19 mouse cellular contexts compared by ENCODE assay signal in genomic region chr6:52823064-52823463, GRCm38 (mm10).
DNase-seq lines count a peak whose midpoint lies in the region; ATAC-seq and TF ChIP-seq lines count a peak whose summit lies in the region.
"Had no signal": no experiment of that assay in that cellular context is flagged by ENCODE, and none has a peak within 500 bp of the region (broad histone marks: within the 10 kb centered on the region; RNA-seq: fewer than 3 reads in every experiment).

No protein-coding gene starts in this region.

- no peak overlapping the region for H3K4me3 ChIP-seq in left cerebral cortex, adult 2 months
- no peak overlapping the region for H3K4me3 ChIP-seq in limb, embryonic 10.5 days
- H3K4me3 ChIP-seq in limb, embryonic 14.5 days (replicated peaks; ENCODE audit: low read length): no peak overlapping the region
- no peak overlapping the region for H3K4me3 ChIP-seq in liver, embryonic 12.5 days
- H3K4me3 ChIP-seq: embryonic facial prominence, embryonic 13.5 days; forebrain, embryonic 13.5 days; heart, embryonic 12.5 days; hindbrain, embryonic 10.5 days had no signal

- H3K36me3 ChIP-seq in limb, embryonic 10.5 days: no peaks in the 10 kb centered on the region
- no peaks in the 10 kb centered on the region for H3K36me3 ChIP-seq in limb, embryonic 14.5 days (ENCODE audit: control insufficient read depth, insufficient read depth, low read length)
- no peaks in the 10 kb centered on the region for H3K36me3 ChIP-seq in liver, embryonic 12.5 days
- H3K36me3 ChIP-seq: embryonic facial prominence, embryonic 13.5 days; heart, embryonic 12.5 days; hindbrain, embryonic 10.5 days had no signal

- H3K27ac ChIP-seq in left cerebral cortex, adult 2 months: peak overlapping the region; percentile 8; the same call in 1 of the 2 replicates
- peak overlapping the region; percentile 15; the same call in 1 of the 2 replicates for H3K27ac ChIP-seq in limb, embryonic 10.5 days
- H3K27ac ChIP-seq in limb, embryonic 14.5 days (replicated peaks; ENCODE audit: low read depth, low read length): 0 out of 2 replicates have a peak overlapping the region, but pooled peaks have one; percentile 26
- no peak overlapping the region for H3K27ac ChIP-seq in liver, embryonic 12.5 days
- H3K27ac ChIP-seq: embryonic facial prominence, embryonic 13.5 days; forebrain, embryonic 13.5 days; hindbrain, embryonic 10.5 days; hindbrain, embryonic 14.5 days had no signal

- DNase-seq in left cerebral cortex, adult 2 months (ENCODE audit: extremely low spot score in 1 of 2, low spot score in 2 of 2): no peak
- DNase-seq in left cerebral cortex, postnatal 36 days (ENCODE audit: low spot score in 2 of 2): no peak
- DNase-seq in brain, embryonic 14.5 days (ENCODE audit: low read depth): peak; percentile 63
- DNase-seq in limb, embryonic 10.5 days (ENCODE audit: low spot score): no peak
- DNase-seq in limb, embryonic 14.5 days (ENCODE audit: low spot score): peak; percentile 61
- no peak for DNase-seq in left cerebral cortex, adult 8-10 months (ENCODE audit: low spot score in 2 of 2)
- DNase-seq: adrenal gland, adult 8-10 months; adrenal gland, postnatal 36 days; cerebellum, adult 11 months; cerebellum, adult 9-10 months; cerebellum, postnatal 25 days; forebrain, postnatal 0 days; gastrocnemius, postnatal 14 days had no signal

- no peak overlapping the region for H3K9ac ChIP-seq in limb, embryonic 14.5 days (ENCODE audit: low read depth, low read length, severe bottlenecking)
- H3K9ac ChIP-seq in liver, embryonic 12.5 days: no peak overlapping the region
- H3K9ac ChIP-seq: embryonic facial prominence, embryonic 13.5 days; forebrain, embryonic 13.5 days; forebrain, postnatal 0 days; heart, embryonic 12.5 days; hindbrain, embryonic 14.5 days had no signal

- WGBS in limb, embryonic 10.5 days: 30% methylated on average over 7 of the region's 7 CpGs
- WGBS in limb, embryonic 14.5 days: 25% methylated on average over 7 of the region's 7 CpGs
- WGBS in liver, embryonic 12.5 days (ENCODE audit: insufficient replicate concordance): 67% methylated on average over 7 of the region's 7 CpGs

- H3K4me1 ChIP-seq in limb, embryonic 10.5 days: peaks cover 63% of the 10 kb centered on the region
- H3K4me1 ChIP-seq in limb, embryonic 14.5 days (ENCODE audit: control insufficient read depth, insufficient read depth, low read length): peaks cover 29% of the 10 kb centered on the region
- H3K4me1 ChIP-seq in liver, embryonic 12.5 days: no peaks in the 10 kb centered on the region
- H3K4me1 ChIP-seq: heart, embryonic 12.5 days had no signal

- intact Hi-C loops in left cerebral cortex, adult 2 months (cut with DNase I): no loop called here
- intact Hi-C loops in left cerebral cortex, postnatal 36 days (cut with DNase I): no loop called here

- TF ChIP-seq CTCF in left cerebral cortex, adult 2 months (IDR thresholded peaks at IDR 0.05): no peak
- no peak for TF ChIP-seq CTCF in brain, embryonic 14.5 days (IDR thresholded peaks at IDR 0.05; ENCODE audit: borderline replicate concordance, extremely low read depth, insufficient read depth, insufficient read length)

- no peak overlapping the region for H3K4me2 ChIP-seq in limb, embryonic 14.5 days (replicated peaks; ENCODE audit: low read depth, low read length, severe bottlenecking)
- no peak overlapping the region for H3K4me2 ChIP-seq in liver, embryonic 12.5 days
- H3K4me2 ChIP-seq: embryonic facial prominence, embryonic 13.5 days; forebrain, embryonic 13.5 days; heart, embryonic 12.5 days; hindbrain, embryonic 14.5 days had no signal

- H3K27me3 ChIP-seq in limb, embryonic 10.5 days (ENCODE audit: low read depth, poor library complexity, severe bottlenecking): peaks cover 20% of the 10 kb centered on the region; the same call in 1 of the 2 replicates
- no peaks in the 10 kb centered on the region for H3K27me3 ChIP-seq in limb, embryonic 14.5 days (ENCODE audit: control insufficient read depth, insufficient read depth, low read length)
- H3K27me3 ChIP-seq in liver, embryonic 12.5 days (replicated peaks): no peaks in the 10 kb centered on the region
- H3K27me3 ChIP-seq: embryonic facial prominence, embryonic 13.5 days; heart, embryonic 12.5 days had no signal

- TF ChIP-seq POLR2A in brain, embryonic 14.5 days (IDR thresholded peaks at IDR 0.05; ENCODE audit: borderline replicate concordance, extremely low read depth, insufficient read depth, insufficient read length, poor library complexity, severe bottlenecking): no peak
- TF ChIP-seq POLR2A in limb, embryonic 14.5 days (IDR thresholded peaks at IDR 0.05; ENCODE audit: borderline replicate concordance, extremely low read depth, insufficient read depth, insufficient read length): no peak

- H3K9me3 ChIP-seq in limb, embryonic 10.5 days (replicated peaks): no peaks in the 10 kb centered on the region
- H3K9me3 ChIP-seq in limb, embryonic 14.5 days (ENCODE audit: control insufficient read depth, low read length): no peaks in the 10 kb centered on the region
- no peaks in the 10 kb centered on the region for H3K9me3 ChIP-seq in liver, embryonic 12.5 days (replicated peaks)
- H3K9me3 ChIP-seq: embryonic facial prominence, embryonic 13.5 days; forebrain, embryonic 13.5 days; heart, embryonic 12.5 days; hindbrain, embryonic 10.5 days had no signal

- ATAC-seq in limb, embryonic 14.5 days (ENCODE audit: low FRiP score, low read depth): no peak
- ATAC-seq in liver, embryonic 12.5 days: no peak
- ATAC-seq: forebrain, embryonic 13.5 days; forebrain, postnatal 0 days had no signal

Comparison
In these comparisons a context has a peak if more than half of its experiments do, and no peak if none do; other contexts are left out.
1. DNase-seq: peak in brain, embryonic 14.5 days (single experiment) and limb, embryonic 14.5 days (single experiment); none in left cerebral cortex, adult 2 months (0 of 2), left cerebral cortex, postnatal 36 days (0 of 2), limb, embryonic 10.5 days (single experiment) and left cerebral cortex, adult 8-10 months (0 of 2).